Mouse (Mus musculus) erythroblast, embryonic 14.5 days (primary cell): Measurements from ENCODE around the gene Cgref1.

Experiments
- GATA1 ChIP-seq: IDR thresholded peaks from 2 replicates; pipeline ENCODE4 v1.6.1; 2012; ENCODE audit warnings: low read length, inconsistent platforms, mixed read lengths
- TAL1 ChIP-seq: IDR thresholded peaks from 3 replicates; pipeline ENCODE4 v1.6.1; 2012; ENCODE audit warnings: low read length, inconsistent platforms, mixed read lengths

DNA sequence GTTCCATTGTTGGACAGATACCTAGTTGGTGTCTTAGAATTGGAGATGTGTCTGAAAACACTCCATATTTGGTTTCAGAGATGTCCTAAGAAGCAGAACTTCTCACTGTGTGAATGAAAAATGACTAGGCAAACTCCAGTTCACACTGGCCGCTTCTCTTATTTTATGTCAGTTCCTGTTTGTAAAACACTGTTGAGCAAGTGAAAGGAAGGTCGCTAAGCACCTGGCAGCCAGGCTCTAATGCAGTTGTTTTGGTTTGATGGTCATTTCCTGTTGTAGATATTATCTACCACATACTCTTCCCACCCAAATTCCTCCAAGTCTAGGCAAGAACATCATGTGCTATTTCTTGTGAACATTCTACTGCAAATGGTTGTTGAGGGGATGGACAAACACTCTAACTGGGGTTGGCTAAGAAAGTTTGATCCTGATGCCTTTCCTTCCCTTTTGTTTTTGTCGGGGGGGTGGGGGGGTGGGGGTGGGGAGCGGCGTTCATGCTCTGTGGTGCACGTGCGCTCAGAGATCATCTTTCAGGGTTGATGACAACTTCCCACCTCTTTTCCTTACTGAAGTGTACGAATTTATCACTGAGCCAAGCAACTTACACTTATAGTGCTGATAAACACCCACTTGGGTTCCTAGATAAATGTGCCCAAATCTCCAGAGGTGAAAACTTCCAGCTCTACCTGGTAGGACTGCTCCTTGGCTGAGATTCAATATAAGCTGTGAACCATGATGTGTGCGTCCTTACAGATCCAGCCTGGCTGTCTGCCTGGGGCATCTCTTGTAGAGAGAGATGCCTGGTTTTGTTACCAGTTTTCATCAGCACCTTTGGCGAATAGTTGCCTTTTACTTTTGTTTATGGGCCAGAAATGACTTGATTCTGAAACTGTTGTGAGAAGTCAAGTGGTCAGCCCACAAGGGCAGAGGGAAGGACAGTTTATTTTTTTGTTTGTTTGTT, 16.4 kb upstream of the Cgref1 start:
- no peak for TF ChIP-seq GATA1
- no peak for TF ChIP-seq TAL1
